Mouse (Mus musculus): ENCODE data around the gene Gsdma2.
"Not testable (repeated sequence)": the region's sequence is repeated elsewhere in the genome, so short reads cannot be mapped to it uniquely, and the experiment has no call there.

Gsdma2 gene

DNA sequence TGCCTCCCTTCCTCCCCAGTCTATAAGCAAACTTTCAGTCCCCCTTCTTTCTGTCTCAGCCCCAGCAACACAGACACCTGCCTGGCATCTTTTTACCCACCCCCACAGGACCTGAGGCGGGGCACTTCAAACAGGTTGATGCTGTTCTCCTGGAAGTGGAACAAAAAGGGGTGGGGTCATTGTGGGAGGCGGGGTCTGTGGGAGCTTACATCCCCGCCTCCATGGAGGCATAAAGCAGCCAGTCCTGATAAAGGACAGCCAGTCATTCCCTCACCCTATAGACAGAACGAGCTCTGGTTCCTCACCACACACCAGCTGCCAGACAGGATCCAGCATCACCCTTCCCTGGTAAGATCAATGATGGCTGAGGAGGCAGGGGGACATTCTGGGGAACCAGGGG lies 17.5 kb downstream of the Gsdma2 start, which contains the start of gene Gsdma:
Gene Gsdma (plus strand): TSS at position 261 of the 400 bp plus-strand sequence.
- no peak for DNase-seq (ENCODE audit: low read depth, low spot score)

DNA sequence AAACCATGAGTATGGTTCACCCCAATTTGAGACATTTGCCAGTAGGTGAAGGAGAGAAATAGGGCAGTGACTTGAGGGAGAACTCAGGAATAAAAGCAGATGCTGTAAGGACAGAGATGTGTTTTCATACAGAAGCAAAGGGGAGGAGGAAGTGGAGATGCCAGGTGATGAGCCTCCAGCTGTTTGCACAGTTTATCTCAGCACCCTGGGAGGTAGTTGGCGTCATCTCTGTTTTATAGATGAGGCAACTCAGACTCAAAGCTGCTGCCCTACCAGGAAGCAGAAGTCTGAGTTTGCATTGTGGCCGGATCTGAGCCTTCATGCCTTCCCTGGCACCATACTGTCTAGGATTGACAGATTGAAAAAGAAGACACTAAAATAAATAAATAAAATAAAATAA lies 22.4 kb downstream of the Gsdma2 start:
- no peak for DNase-seq (ENCODE audit: low read depth, low spot score)

DNA sequence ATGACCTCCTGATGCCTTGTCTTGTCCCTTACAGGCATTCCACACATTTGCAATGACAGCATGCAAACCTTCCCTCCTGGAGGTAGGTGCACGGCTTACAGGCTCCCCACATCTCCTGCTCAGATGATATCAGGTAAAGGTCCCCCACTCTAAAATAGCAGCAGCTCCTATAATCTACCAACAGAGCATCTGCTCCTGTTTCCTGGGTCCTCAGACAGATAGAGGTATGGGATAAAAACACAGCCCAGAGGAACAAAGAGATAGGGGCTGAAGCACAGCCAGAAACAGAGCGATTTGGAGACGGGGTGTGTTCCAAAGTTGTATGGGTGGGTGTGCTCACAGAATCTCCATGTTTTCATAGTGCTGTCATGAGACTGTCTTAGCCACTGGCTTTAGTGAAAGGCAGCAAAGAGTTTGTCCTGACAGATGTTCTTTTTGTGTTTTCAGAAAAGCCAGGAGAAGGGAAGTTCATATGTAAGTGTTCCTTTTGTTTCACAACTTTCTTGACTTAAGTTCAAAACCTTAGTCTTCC lies 24.8 kb downstream of the Gsdma2 start:
- DNase-seq (ENCODE audit: low read depth, low spot score) = no peak

DNA sequence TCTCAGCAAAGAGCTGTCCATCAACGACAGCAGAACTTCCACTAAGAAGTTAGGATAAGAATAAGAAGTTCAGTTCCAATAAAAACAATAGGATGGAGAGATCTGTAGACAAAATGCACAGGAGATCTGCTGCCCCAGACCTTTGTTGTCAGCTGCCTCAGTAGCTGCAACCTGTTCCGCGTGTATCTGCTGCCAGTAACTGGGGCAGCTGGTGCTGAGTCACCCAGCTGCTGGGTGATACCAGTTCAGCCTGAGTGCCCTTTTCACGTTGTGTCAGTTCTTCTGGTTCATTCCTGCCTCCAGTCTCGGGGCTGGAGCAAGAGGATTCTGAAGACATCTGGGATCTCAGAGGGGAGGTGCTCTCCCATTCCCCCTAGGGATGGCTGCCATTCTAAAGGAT lies 25.3 kb downstream of the Gsdma2 start:
- no peak for DNase-seq (ENCODE audit: low read depth, low spot score)

DNA sequence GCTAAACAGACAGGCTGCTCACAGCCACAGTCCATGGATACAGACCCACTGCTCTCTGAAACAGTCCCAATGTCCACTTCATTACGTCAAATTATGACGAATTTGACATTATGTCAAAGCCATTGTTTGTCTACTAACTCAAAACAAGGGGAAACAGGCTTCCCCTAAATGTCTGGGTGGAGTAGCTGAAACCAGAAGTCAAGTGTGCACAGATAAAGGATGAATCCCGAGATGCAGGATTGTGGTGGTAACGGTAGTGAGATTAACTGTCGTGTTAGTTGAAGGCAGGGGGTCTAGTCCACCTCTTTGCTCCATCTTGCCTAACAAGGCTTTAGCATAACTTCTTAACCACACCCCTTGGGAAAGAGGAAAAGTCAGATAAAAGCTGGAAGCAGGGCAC lies 25.9 kb downstream of the Gsdma2 start:
- no peak for DNase-seq (ENCODE audit: low read depth, low spot score)

DNA sequence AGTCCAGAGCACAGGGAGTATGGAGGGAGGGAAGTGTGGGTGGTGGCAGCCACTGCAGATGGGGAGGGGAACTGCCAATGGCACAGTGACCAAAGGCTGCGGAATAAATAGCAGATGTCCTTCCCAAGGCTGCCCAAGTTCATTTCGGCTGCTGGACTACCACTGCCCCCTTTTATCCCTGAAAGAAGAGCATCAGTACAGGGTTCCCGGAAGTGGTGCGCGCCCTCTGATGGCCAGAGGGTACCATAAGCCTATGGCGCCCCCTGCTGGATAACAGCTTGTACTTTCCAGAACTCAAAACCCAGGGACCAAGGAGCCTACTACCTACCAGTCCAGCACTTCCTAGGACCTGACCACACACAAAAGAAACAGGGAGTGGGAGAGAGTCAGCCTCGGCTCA lies 26.6 kb downstream of the Gsdma2 start:
- peak; percentile 39 for DNase-seq (ENCODE audit: low read depth, low spot score)

DNA sequence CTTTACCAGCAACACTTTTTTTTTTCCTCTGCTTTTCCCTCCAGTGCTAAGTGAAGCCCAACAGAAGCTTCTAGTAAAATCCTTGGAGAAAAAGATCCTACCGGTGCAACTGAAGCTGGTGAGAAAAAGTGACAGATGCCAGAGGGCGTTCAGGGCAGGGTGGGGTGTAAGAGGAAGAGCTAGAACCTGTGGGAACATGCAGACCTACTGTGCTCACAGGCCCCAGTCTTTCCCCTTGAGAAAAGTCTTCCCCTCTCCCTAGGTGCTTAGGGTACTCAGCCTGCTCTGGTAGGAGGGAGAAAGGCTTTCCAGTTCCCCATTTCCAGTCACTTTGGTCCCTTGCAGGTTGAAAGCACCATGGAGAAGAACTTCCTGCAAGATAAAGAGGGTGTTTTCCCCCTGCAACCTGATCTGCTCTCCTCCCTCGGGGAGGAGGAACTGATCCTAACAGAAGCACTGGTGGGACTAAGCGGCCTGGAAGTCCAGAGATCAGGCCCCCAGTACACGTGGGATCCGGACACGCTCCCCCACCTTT lies 29.3 kb downstream of the Gsdma2 start:
- no peak for DNase-seq (ENCODE audit: low read depth, low spot score)

DNA sequence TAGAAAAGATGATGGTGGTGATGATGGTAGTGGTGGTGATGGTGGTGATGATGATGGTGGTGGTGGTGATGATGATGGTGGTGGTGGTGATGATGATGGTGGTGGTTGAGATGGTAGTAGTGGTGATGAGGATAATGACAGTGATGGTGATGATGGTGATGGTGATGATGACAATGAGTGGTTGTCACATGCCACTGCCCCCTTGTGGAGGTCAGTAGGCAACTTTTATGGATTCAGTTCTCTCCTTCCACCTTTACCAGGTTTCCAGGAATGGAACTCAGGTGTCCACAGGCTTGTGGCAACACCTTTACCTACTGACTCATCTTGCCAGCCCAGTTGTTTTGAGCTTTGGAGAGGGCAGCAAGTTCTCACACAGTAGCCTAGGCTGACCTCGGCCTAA lies 33.5 kb downstream of the Gsdma2 start:
- DNase-seq (ENCODE audit: low read depth, low spot score) = no peak

DNA sequence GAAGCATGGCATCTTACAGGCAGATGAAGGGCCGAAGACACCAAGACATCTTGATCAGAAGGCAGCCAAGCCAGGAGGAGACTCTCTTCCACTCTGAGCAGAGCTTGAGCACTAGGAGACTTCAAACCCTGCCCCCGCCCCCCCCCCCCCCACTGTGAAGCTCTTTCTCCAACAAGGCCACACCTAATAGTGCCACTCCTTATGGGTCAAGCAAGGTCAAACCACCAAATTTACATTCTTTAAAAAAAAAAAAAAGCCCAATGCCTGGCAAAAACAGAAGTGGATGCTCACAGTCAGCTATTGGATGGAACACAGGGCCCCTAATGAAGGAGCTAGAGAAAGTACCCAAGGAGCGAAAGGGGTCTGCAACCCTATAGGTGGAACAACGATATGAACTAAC lies 34.0 kb downstream of the Gsdma2 start:
- DNase-seq (ENCODE audit: low read depth, low spot score) = not testable (repeated sequence)

DNA sequence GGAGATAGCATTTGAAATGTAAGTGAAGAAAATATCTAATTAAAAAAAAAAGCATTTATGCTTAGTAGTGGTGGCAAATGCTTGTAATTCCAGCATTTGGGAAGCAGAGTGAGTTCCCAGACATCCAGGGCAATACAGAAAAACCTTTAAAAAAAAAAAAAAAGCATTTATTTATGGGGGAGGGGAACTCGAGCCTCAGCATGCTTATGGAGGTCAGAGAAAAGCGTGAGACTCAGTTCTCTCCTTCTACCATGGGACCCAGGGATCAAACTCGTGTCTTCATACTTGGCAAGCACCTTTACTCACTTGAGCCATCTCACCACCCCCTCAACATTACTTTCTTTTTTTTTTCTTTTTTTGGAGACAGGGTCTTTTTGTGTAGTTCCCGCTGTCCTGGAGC lies 34.6 kb downstream of the Gsdma2 start:
- DNase-seq (ENCODE audit: low read depth, low spot score) = no peak

DNA sequence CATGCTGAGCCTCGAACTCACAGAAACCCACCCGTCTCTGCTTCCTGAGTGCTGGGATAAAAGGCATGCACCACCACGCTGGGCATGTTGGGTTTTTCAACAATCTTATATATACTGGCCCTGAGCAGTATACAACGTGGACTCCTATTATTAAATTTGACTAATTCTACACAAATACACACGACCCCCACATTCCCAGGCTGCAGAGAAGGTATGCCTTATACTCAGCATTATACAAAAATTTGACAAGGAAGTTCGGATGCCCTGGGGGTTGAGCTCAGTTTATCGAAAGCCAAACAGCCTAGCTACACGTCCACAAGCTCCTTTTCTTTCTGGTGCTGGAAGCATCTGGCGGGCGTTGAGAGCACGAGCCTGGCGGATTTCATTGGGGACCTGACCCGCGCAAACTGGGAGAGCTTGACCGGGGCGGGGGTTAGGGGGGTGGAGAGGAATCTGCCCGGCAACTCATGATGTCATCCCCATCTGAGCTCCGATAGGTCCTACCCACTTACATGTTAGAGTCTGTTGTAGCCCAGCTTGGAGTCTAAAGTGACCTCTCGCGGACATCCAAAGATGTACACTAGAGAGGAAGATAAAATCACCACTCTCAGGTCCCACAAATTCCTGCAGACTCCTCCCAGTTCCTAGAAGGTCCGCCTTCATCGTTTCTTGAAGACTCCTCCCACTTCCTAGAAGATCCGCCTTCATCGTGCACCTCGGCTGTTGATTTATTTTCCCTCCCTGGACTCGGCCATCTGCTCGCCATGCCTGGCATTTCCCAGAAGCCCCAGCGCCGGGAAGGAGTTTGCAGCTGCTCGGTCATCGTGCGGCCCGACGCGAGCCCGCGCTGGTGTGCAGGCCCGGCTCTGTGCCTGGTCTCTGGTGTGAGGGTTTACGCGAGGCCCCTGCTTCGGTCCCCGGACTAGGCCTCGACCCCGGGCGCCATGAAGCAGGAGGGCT lies 35.5 kb downstream of the Gsdma2 start, which contains the start of gene Psmd3:
Gene Psmd3 (plus strand): TSS at position 769 of the 960 bp plus-strand sequence.
- DNase-seq (ENCODE audit: low read depth, low spot score) = peak; percentile 97

DNA sequence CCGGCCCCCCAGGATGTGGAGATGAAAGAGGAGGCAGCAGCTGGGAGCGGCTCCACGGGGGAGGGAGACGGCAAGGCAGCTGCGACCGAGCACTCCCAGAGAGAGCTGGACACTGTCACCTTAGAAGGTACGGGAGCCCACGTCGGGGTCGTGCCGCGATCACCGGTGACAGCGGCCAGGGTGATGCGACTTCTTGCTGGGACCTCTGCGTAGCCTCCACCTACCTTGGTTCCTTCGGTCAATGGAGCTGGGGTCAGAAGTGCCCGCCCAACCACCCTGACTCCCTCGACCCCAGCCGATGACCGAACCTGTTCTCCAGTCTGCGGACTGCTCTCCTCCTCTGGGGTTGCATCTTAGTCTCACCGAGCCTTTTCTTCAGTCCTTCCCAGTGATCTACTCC lies 36.3 kb downstream of the Gsdma2 start:
- no peak for DNase-seq (ENCODE audit: low read depth, low spot score)

DNA sequence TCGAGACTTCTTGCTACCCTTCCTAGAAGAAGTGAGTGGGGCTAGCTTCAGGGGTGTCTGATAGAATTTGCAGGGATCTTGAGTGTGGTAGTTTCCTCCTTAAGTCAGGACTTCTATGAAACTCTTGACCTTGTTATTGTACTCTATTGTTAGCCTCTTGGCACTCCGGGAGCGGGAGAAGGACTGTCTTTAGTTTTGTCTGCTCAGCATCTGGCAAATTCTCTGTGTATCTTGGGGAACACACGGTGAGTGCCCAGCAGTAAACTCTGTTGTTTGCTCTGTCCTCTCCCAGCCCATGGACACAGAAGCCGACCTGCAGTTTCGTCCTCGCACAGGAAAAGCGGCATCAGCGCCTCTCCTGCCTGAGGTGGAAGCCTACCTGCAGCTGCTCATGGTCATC lies 39.1 kb downstream of the Gsdma2 start:
- DNase-seq (ENCODE audit: low read depth, low spot score) = no peak

DNA sequence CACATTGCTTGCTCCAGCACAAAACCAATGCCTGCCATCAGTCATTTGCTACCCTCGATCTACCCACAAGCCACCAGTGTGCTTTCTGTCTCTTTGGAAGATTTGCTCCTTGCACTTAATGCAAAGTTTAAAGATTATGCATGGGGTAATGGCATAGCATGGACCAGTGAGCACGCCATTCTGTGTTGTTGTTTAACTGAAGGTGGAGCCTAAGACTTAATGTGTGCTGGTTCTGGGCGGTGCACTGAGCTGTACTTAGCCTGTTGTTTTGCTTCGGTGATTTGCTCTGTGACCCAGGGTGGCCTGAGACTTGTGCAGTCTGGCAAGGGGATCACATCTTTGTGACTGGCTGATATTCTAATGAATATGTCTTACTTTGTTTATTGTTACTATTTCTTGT lies 40.4 kb downstream of the Gsdma2 start:
- DNase-seq (ENCODE audit: low read depth, low spot score) = no peak

DNA sequence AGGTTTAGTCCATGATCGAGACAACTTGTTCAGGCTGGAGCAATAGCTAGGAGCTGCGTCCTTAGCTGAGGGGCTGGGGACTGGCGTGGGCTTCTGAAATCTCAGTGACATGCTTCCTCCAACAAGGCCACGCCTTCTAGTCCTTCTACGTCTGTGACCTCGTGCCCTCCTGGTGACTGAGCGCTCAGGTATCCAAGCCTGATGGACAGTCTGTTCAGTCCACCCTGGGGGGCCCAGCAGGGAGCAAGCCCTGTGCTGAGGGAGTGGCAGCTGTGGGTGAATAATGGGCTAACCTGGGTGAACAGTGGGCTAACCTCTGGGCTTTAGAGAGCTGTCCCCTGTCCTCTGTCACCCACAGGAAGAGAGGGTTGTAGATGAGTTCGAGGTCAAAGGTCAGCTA lies 41.5 kb downstream of the Gsdma2 start:
- no peak for DNase-seq (ENCODE audit: low read depth, low spot score)

DNA sequence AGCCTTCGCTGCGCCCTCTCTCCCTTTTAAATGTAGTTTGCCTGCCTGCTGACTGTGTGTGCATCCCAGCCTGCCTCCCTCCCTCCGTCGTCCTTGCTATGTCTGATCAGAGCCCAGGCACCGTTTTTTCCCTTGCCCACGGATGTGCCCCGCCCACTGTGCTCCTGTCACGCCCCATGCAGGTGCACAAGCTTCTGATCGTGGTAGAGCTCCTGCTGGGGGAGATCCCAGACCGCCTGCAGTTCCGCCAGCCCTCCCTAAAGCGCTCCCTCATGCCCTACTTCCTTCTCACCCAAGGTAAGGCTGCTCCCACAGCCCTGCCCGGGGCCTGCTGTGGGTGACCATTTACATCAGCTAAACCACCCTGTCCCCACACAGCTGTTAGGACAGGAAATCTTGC lies 46.6 kb downstream of the Gsdma2 start:
- DNase-seq (ENCODE audit: low read depth, low spot score) = no peak

DNA sequence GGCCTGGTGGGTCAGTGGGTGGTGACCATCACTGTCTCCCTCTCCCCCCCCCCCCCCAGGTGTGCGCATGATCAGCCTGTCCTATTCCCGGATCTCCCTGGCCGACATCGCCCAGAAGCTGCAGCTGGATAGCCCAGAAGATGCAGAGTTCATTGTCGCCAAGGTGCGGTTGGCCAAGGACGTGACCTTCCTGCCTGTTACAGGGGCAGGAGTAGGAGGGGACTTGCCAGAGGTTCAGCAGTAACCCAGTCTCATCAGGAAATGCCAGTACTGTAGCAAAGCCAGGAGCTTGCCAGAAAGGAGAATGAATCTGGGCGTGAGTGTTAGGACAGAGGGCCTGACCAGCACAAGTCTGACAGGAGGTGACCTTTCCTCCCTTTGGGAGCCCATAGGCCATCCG lies 47.2 kb downstream of the Gsdma2 start:
- DNase-seq (ENCODE audit: low read depth, low spot score) = no peak

DNA sequence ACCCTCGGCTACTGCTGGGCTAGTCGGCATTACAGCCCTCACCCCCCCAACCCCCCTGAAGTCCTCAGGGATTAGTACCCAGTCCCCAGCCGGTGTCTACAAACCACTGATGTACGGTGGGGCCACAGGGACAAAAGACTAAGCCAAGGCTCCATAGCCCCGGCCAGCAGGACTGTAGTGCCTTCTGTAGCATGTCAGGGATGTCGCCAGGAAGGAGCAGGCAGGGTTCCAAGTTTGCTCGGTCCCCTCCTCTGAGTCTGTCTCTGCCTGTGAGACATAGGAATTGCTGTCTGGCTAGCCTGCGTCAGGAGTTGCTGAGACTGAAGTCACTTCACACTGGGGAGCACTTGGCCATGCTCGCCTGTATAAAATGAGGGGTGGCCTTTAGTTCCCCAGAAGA lies 47.7 kb downstream of the Gsdma2 start:
- peak; percentile 28 for DNase-seq (ENCODE audit: low read depth, low spot score)

DNA sequence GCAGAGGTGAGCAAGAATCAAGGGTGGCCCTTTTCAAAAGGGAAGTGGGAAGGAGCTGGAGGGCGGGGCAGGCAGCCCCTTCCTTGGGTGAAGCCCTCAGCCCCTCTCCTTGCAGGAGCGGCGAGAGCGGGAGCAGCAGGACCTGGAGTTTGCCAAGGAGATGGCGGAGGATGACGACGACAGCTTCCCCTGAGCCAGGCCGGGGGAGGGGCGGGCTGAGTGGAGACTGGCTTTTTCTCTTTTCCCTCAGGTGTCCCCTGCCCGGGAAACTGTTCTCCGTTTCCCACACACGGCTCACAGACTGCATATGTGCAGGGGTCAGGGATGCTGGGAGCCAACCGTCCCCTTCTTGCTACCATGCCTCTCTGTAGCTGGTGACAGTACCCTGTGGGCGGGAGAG lies 48.8 kb downstream of the Gsdma2 start:
- DNase-seq (ENCODE audit: low read depth, low spot score) = no peak

DNA sequence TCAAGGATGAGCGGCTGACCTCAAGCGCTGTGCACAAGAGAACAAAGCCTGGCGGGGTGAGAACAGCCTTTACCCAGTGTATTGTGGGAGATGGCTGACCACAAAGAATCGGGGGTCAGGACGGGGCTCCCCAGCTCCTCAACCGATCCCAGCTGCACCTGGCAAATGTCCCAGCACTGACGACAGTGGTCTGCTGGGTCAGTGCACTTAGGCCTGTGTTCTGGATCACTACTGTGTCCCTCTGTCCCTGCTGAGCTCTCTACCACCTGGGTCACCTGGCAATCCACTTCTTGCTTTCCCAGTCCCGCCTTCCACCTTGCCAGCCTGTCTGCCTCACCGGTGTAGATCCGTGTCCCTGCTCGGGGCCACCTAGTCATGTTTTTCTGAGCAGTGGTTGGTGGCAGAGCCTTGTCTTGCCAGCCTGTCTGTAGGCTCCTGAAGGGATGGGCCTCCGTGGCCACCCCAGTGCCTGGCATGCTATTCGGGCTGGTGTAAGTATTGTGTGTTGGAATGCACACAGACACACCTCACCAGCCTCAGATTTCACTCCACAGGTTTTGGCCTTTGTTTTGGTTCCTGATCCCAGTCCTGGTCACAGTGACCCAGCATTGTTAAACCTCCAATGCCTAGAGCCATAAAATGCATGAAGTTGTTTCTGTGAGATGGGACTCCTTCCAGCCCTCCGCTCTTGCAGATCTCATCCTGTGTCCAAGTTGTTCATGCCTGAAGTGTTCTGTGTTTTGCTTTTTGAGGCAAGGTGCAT lies 50.1 kb downstream of the Gsdma2 start:
- DNase-seq (ENCODE audit: low read depth, low spot score) = no peak

DNA sequence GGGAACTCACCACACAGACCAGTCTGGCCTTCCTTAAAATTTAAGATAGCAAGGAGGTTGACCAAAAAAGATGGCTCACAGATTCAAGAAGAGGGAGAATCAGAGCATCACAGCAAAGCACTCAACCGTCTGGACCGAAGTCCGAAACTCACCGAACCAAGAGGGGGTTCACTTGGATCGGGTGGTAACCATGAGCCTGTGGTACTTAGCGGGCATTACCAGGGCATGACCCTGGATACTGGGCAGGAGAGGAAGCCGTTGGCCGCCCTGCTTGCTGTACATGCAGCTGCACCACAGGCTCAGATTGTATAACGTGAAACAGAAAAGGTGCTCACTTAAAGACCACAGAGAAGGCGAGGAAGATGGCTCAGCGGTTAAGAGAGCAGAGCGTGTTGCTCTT lies 50.7 kb downstream of the Gsdma2 start:
- DNase-seq (ENCODE audit: low read depth, low spot score) = no peak
